Mouse (Mus musculus): ENCODE results near the gene A830031A19Rik.

A830031A19Rik gene

DNA sequence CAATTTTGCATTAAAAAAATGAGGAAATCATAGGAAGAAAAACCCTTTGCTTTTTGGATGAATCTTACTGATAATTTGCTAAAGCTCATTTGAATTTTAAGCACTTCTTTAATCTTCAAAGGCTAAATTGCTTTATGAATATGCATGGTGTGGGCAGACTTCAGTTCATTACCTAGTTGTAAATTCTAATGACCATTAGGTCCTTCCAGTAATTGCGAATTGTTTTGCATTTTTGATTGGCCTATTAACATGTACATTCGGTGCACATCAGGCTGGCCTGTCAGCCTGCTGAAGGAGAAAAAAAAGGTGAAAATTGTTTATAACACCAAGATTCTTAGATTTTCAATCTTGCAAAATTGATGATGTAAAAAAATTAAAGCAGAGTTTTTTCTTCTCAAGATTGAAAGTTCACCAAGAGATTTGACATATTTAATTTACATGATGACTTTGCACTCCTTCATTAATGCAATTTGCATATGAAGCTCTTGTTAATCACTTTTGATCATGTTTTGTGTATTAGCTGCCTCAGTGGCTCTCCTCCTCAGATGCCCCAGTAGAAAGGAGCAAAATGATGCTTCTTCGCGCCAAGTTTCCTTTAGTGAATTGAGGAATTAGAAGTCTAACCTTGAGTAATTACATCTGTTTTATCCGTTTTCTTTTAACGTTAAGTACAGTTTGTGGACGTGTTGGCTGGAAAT lies 21.0 kb upstream of the A830031A19Rik start:
- no peak for DNase-seq (ENCODE audit: low spot score)

DNA sequence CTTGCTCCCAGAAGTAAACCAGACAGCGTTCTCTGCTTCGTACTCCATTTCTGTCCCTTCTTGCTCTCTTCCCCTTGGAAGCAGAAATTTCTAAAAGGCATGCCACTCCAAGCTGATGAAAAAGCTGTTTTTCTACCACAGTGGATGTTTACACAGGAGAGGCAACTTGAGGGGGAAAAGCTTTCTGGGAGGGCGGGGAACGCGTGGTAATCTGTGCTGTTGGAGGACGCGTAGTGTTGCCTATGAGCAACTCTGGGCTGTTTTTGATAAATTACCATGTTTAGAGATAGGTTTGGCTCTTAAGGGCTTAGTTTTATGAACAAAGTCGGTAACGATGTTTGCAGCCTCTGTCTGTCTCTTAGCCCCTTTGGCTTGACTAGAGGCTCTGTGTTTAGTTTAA lies 20.4 kb upstream of the A830031A19Rik start:
- no peak for DNase-seq (ENCODE audit: low spot score)

DNA sequence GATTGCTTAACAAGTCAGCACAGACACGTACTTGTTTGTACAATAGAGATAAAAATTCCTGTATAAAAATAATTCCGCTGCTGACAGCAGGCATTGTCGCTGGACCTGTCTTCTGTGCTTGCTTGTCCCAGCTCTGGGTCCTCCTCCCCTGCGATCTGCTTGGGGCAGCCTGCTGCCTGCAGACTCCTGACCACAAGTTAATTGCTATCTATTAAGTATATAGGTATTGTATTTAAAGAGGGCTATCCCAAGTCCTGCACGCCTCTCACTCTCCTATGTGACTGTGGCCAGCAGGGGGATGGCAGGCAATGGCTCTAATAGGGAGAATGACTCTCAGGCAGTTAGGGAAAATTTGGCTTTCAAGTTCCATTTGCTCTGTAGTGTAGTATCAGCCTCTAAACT lies 19.2 kb upstream of the A830031A19Rik start:
- no peak for DNase-seq (ENCODE audit: low spot score)

DNA sequence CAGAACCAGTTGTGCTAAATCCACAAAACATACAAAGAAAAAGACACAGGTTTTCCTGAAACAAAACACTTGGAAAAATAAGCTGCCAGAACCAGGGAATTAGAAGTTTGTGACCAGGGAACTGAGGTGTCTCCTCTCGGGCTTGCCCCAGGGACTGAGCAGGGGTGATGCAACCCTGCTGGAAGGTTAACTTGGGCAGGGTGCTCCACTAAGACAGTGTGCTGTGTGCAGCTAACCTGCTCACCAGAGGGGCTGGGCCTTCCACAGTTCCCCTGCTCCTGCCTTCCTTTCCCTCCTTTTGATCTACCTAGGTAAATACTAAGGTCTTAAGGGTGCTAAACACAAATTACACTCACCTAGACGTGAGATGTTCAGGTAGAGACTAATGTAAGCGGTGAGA lies 17.8 kb upstream of the A830031A19Rik start:
- DNase-seq (ENCODE audit: low spot score), result no peak

DNA sequence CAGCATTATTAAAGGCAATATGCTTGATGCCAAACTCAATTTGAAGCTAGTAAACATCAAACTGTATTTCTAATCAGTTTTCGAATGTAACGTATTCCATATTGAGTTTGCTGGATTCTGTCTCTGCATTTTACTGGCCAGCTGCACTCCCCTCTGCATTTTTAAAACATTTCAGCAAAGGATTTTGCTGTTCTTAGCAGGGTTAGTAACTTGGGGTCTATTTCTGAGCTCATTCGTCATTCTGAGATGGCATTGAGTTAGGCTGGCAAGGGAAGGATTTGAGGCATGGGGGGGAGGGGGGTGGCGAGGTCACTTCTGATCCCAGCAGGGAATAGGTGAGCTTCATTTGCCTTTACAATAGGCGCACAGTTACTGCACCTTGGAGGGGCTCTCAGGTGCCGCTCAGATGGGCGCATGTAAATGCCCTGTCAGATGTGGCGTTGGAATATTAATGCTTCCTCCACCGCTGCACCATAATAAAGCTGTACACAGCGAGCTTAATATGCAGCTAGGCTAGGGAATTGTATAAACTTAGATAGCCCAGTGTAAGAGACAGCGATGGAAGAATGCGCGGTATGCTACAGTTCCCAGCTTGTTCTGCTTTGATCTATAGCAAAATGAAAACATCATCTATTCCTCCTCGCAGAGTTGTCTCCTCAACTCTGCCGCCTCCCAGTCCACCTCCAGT lies 16.7 kb upstream of the A830031A19Rik start:
- no peak for DNase-seq (ENCODE audit: low spot score)

DNA sequence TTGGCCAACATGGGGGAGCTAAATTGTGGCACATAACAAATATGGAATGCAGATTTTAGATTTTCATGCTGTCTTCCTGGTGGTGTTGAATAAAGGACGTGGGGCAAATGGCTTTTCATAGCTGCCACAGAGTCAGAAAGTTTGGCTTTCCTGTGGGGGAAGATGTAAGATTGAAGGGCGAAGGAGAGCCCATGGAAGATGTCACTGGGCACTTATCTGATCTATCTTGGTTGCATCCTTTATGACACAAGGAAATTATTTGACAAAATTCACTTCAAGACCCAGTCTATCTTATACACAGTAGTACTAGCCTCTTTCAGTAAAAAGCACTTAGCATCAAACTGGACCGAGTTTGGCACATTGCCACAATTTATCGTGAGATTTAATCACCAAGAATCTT lies 15.6 kb upstream of the A830031A19Rik start:
- no peak for DNase-seq (ENCODE audit: low spot score)

DNA sequence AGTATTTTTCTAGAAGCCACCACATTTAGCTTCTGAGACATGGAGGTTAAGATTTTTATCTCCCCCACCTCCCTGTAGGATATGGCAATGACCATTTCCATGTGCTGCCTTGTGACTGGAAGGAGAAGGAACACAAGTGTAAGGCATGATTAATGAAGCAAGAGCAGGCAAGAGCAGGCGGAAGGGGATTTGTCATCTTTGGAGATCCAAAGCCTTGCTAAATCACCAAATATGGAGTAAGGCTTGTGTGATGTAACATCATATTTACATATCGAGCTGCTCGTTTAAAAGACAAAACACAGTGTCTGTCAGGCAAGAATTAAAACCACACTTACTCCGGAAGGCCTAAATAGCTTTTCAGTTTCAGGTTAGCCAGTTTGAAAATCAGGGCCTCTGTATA lies 12.2 kb upstream of the A830031A19Rik start:
- no peak for DNase-seq (ENCODE audit: low spot score)

DNA sequence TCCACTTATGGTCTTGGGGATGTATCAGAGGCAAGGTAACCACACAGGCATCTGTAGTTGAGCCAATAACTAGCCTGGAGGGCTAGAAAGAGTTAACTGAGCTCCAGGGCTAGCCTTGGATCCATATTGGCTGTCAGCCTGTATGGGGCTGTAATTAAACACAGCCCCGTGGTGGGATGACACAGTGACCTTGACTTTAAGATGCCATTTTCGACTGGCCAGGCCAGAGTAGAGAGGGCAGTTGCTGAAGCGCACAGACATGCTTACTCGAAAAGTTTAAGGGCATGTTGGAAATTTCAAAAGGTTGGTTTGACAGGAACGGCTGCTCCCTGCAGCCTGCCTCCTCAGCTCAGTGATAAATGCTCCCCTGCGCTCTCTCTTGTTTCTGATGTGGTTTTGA lies 11.1 kb upstream of the A830031A19Rik start:
- no peak for DNase-seq (ENCODE audit: low spot score)

DNA sequence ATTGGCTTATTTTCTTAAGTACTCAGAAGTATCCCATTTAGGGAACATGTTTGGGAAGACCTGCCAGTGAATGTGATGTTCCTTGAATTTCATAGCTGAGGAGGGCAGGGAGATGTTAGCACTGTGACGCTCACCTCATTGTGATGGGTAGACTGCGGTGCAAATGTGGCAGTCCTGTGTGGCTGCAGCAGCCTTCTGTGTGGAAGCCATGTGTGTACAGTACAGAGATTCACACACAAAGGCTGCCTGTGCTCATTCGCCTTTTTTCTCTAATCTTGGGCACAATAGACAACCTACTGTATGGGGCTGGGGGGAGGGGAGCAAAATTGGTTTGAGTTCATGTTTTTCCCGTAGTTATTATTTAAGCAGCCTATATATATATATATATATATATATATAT lies 9.7 kb upstream of the A830031A19Rik start:
- no peak for DNase-seq (ENCODE audit: low spot score)

DNA sequence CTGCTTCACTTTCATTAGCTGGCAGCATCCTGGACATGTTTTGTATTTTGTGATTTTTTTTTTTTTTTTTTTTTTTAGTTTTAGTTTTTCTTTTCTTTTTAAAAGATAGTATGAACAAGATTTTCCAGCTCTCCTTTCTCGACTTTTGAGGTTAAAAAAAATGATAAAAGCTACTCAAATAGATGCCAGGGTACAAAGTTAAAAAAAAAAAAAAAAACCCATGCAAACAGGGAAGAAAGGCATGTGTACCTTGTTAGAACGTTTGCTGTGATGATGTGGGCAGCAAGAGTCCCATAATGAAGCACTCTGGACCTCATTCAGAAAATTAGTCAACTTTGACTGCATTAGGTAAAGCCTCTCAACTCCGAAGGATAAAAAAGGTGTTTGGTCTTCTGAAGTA lies 9.2 kb upstream of the A830031A19Rik start:
- no peak for DNase-seq (ENCODE audit: low spot score)

DNA sequence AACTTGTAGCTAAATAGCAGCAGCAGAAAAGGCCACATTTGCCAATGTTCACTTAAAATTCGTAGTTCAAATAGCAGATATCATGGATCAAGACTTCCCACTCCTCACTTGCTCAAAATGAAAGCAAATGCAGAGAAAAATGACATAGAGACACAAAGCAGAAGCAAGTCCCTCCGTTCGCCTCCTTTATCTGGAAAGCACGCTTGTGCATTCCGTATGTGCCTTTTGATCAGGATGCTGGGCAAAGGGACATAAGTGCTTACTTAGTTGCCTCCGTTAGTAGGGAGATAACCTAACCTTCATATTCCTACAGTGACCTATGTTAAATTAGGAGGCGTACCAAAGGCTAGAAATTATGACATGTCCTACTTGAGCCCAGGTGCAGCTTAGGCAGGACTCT lies 8.6 kb upstream of the A830031A19Rik start:
- DNase-seq (ENCODE audit: low spot score), result no peak

DNA sequence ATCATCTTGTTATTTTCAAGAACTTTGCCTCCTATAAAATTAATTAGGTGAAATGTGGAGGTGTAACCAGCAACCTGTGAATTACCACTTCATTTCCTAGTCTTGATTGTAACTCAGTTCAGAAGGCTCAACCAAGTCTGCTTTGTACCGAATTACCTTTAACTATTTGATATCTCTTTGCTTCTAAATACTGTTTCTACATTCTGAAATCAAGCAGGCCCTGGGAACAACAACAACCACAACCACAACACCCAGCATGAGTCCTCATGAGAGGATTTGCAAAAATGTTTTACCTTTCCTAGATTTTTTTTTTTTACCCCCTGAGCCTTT lies 8.2 kb upstream of the A830031A19Rik start:
- DNase-seq (ENCODE audit: low spot score), result no peak

DNA sequence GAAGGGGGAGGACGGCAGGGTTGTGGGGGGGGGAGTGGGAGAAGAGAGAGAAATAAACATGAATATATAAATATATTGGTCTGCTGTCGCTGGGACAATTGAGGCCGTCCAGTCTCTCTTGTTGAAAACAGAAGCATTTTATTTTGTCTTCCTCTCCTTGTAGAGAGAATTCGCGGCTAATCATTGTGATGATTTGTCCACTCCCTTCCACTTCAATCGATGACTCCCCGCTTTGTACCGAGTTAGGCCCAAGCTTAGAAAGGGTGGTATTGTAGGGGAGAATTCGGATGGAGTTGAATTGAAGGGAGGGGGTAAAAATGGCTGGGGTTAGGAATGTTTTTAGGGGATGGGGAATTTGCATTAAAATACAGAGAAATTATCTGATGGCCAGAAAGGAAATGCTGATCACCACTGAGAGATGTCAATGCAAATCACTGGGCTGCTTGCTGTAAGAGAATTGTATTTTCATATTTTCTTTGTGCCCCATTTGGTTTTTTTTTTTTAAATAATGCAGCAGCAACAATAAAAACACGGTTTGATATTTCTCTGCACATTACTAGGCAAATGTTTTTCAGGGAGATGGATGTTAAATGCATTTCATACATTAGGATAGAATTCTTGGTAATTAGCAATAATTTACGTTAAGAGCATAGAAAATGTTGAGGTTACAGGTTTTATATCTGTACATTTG lies 7.7 kb upstream of the A830031A19Rik start:
- no peak for DNase-seq (ENCODE audit: low spot score)

DNA sequence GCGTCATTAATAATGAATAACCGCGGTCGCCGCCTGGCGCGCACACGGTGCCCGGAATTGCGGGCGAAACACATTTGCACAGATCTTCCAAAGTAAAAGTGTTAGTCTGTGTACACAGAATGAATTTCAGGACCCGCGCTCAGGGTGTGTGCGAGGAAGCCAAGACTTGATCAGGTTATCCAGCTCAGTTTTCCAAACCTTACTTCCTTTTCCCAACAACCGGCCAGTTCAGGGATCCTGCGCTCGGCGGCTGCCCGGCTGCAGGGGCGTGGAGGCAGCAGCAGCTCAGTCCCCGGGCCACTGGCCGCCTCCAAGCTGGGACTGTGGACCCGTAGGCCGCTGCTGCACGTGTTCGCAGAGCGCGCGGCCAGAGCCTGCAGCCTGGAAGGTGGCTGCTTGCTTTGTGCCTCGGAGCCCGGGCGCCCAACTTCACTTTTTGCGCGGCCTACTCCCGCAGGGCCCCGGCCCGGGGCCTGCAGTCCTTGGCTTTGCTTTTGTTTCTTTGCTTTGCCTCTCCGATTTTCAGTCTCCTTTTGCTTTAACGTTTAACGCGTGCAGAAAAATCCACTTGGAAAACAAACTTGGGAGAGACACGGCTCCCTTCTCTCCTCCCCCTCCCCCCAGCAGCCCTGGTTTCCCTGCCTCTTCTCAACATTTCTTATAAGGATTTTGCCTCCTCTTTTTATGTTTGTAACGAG lies 7.0 kb upstream of the A830031A19Rik start:
- DNase-seq (ENCODE audit: low spot score), result no peak

DNA sequence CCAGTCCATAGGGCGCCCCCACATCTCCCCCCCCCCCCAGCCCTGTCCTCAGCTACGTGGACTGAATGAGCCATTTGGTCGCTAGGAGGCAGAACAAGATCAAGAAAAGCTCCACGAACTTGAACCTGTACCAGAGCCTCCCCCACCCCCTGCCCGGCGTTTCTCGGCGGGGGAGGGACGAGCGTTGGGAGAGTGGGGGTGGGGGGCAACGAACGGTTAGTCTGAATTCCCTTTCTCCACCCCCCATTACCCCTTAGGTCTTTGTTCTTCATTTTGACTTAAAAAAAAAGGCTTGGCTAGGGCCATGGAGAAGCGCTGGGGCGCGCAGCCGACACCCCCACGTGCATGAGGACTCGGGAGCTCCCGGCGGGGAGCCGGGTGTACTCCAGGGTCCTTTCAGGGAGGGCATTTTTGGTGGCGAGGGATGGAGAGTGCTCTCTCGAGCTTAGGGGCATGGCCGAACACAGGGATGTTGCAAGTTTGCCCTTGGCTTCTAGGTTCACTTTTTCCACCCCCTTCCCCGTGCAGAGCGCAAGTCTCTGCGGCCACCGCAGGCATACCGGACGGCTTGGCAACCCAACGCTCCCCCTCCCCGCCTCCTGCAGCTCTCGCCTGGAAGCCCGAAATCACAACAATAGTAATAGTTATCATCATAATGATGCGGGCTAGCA lies 6.3 kb upstream of the A830031A19Rik start:
- DNase-seq (ENCODE audit: low spot score), result peak; percentile 18

DNA sequence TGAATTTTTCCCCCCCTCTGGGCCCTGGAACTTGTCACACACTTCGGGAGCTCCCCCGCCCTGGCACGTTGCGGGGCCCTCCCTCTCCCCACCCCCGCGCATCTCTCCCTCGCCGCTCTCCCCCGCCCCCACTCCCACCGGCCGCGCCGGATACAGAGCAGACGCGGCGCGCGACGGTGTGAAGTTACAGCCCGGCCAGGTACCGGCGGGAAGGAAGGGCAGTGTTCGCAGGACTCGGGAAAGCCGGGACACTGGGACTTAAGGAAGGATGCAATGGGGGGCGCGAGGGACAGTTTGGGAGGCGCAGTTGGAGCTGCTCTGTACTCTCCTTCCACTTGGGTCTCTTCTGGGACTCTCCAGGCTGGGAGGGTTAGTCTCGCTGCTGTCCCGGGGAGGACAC lies 5.7 kb upstream of the A830031A19Rik start:
- DNase-seq (ENCODE audit: low spot score), result no peak

DNA sequence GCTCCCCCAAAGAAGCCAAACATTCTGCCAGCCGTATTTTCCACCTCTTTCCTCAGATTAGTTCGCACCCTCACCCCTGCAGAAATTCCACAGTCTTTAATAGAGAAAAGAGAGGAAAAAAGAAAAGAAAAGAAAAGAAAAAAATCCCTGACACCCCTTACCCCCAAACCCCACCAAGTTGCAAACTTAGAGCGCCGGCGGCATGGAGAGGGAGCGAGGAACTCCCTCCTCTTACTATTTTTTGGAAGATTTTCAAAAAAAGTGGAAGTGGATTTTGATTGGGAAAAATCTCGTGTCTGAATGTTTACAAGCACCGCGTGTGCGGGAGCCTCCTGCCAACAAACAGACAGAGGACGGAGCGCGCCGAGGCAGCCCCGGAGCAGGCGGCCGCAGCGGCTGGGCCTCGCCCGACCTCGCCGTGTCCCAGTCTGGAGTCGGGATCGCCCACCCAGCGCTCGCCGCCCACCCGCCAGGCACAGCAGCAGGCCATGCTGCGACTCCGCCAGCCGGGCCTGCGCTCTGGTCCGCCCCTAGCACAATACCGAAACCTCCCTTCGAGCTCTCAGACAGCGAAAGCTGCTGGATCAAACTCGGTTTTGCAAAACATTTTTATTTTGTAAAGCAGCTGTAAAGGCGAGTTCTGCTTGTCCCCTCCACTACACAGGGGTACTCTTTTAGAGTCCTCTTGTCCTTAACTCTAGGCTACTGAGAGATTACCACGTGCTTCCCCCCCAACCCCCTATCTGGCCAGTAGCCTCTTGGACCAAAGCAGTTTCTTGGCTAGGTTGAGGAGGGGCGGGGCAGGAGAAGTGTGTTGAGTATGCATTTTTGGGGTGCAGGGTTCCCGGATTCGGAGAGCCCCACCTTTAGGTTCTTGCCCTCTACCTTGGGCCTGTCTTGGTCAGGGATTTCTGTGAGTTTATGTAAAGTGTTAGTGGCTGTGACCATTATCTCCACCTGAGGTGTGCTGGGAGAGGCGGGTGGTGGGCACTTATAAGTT lies 4.8 kb upstream of the A830031A19Rik start:
- DNase-seq (ENCODE audit: low spot score), result peak; percentile 17

DNA sequence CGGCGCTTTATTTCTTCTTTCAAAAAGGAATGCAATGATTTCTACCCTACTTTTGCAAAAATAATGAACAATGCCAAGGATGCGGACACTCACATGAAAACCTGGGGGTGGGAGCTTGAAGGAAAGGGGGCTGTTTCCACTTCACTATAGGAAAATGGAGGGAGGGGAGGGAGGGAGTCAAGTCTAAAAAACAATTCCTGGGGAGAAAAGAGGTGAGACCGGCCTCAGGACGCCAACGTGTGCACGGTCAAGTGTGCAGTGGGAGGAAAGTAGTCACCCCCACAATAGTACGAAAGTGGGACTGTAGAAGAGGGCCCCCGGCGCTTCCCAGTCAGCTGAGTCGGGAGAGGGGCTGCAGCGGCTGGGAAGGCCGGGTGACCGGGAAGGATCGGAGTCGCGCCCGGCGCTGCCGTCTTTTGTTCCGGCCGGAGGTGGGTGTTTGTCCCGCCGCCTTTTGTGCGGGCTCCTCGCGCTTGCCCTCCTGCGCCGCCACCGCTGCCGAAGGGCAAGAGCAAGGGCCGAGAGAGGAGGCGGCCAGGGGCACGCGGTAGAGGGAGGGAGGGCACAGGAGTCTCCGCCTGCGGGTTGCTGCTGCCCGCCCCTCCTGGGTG lies 4.0 kb upstream of the A830031A19Rik start:
- DNase-seq (ENCODE audit: low spot score), result peak; percentile 9

DNA sequence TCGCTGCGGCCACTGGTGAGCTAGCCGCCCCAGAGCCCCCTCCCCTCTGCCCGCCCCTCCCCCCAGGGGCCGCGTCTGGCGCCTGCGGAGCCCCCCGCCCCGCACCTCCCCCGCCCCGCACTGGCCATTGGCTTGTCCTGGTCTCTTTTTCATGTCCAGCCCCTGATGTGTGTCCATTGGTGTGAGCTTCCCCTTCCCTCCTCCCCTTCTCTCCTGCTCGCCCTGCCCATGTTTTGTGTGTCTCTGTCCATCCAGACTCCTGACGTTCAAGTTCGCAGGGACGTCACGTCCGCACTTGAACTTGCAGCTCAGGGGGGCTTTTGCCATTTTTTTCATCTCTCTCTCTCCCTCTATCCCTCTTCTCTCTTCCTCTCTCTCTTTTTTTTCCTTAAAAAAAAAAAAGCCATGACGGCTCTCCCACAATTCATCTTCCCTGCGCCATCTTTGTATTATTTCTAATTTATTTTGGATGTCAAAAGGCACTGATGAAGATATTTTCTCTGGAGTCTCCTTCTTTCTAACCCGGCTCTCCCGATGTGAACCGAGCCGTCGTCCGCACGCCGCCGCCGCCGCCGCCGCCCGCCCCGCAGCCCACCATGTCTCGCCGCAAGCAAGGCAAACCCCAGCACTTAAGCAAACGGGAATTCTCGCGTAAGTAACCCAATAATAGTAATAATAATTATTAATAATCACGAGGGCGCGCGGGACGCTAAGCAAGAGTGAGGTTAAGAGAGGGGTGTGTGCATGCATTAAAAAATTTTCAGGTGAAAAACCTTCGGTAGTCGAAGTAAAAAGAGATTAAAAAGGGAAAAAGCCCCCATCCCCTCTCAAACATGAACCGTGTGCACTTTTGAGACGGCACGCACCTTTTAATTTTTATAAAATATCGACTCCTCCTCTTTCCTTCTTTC lies 3.2 kb upstream of the A830031A19Rik start, which contains the start of gene Bcl11a:
Gene Bcl11a (plus strand): TSS at position 262 of the 911 bp plus-strand sequence.
- no peak for DNase-seq (ENCODE audit: low spot score)
